Mouse (Mus musculus) testis, adult 2 months (tissue): ENCODE measurements around the gene Gm28308.

ENCODE experiments used
- CTCF ChIP-seq: fragments of 200-500 bp; IDR thresholded peaks from 2 replicates; pipeline ENCODE4 v1.5.1; 2012; ENCODE audit warnings: low read depth, mild to moderate bottlenecking, inconsistent platforms, low read length, moderate library complexity; ENCODE audit not compliant: control insufficient read depth, insufficient read depth, insufficient replicate concordance
- POLR2A ChIP-seq: fragments of 200-500 bp; IDR thresholded peaks from 2 replicates; pipeline ENCODE4 v1.6.1; 2012; ENCODE audit warnings: low read depth, mild to moderate bottlenecking, inconsistent platforms, low read length, moderate library complexity; ENCODE audit not compliant: control insufficient read depth

GRCm38 (mm10) chr6:52229558-52230416, 16.6 kb upstream of the Gm28308 start:
- TF ChIP-seq CTCF (no peak), POLR2A (no peak)
